Mouse (Mus musculus) ovary, postnatal 36 days (tissue): ENCODE results near the gene Rbms2.
"Not testable (repeated sequence)": the region's sequence is repeated elsewhere in the genome, so short reads cannot be mapped to it uniquely, and the experiment has no call there.

ENCODE experiments used
- DNase-seq: peaks from one replicate; pipeline ENCODE4 v3.0.0; 2022; ENCODE audit warnings: low spot score, mixed read lengths

Gene Rbms2

DNA sequence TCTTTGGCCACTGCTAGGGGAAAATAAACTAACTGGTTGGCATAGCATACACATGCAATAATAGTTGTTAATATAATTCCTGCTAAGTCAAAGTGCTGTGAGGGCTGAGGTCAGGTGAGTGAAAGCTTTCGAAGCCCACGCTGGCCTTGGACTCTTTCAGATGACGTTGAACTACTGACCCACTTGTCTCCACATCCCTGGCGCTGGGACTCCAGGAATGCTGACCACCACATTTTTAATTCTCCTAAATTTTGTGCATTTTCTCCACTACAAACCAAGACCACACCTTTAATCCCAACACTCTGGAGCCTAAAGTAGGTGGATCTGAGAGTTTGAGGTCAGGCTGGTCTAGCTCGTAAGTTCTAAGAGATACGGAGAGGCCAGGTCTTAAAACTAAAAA, 13.0 kb upstream of the Rbms2 start:
- DNase-seq, result no peak

- not testable (repeated sequence) for DNase-seq
Observed at GRCm38 (mm10) chr10:128192030-128192766, 12.1 kb upstream of the Rbms2 start.

- no peak for DNase-seq
Observed at GRCm38 (mm10) chr10:128191472-128191871, 11.4 kb upstream of the Rbms2 start.

- peak; percentile 58 for DNase-seq
Observed at GRCm38 (mm10) chr10:128188242-128188877, 8.3 kb upstream of the Rbms2 start.

GRCm38 (mm10) chr10:128187181-128187605, 7.1 kb upstream of the Rbms2 start:
- DNase-seq, result no peak

DNA sequence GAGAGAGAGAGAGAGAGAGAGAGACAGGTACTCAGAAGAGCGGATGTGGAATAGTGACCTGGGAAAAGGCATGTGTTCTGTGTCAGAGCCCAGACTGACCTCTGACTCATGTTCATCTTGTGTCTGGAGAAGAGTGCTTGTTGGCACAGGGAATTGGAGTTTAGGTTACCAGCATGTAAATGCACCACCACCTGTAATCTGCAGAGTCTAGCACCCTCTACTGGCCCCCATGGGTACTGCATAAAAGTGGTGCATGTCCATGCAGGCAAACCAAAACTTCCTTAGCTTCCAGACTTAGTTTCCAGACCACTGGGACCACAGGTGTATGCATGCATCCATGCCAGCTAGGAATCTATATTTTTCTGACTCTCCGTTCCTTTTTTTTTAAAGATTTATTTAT, 5.9 kb upstream of the Rbms2 start:
- peak; percentile 76 for DNase-seq

GRCm38 (mm10) chr10:128185277-128185940, 5.3 kb upstream of the Rbms2 start:
- DNase-seq, result no peak

GRCm38 (mm10) chr10:128184296-128184695, 4.2 kb upstream of the Rbms2 start:
- no peak for DNase-seq

GRCm38 (mm10) chr10:128177316-128177715, 2.8 kb downstream of the Rbms2 start:
- no peak for DNase-seq

DNA sequence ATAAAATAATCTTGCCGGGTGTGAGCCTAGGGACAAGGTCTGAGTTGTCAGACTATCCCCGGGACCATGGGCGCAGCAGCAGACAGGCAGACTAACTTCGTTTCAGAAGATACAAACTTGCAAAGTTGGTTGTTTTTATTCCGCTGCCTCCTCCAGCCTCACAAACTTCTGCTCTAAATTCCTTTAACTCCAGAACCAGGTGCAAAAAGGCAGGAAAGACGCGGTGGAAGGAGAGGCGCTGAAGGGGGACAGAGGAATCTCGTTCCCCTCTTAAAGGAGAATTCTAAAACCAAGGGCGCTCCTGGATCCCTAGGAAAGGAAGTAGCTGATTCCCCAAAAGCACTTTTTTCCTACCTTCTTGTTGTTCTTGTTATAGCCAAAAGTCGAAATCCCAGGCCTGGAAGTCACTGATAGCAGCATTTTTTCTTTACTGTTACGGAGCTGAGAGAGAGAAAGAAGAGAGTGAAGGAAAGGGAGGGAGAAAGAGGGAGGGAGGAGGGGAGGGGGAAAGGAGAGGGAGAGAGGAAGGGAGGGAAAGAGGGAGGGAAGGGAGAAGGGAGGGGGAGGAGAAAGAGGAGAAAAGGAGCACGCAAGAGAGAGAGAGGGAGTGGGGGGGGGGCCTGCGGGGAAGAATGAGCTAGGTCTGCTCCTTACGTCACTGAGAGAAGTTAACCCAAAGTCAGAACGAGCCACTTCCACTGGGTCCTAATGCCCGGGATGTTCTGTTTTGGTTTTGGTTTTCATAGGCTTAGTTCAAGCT, 3.9 kb downstream of the Rbms2 start:
- DNase-seq, result peak; percentile 56

- DNase-seq, result no peak
Observed at GRCm38 (mm10) chr10:128175302-128175701, 4.8 kb downstream of the Rbms2 start.

DNA sequence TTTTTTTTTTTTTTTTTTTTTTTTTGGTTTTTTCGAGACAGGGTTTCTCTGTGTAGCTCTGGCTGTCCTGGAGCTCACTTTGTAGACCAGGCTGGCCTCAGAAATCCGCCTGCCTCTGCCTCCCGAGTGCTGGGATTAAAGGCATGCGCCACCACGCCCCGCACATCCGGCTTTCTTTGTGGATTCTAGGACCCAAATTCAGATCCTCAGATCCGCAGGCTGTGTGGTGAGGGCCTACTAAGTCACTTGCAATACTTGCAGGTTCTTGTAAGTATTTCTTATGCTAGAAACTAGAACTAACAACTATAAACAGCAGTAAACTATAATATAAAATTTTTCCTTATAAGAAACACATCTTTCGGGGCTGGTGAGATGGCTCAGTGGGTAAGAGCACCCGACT, 8.7 kb downstream of the Rbms2 start:
- DNase-seq, result not testable (repeated sequence)

GRCm38 (mm10) chr10:128167091-128167490, 13.0 kb downstream of the Rbms2 start:
- DNase-seq, result no peak

- DNase-seq, result not testable (repeated sequence)
Observed at GRCm38 (mm10) chr10:128165726-128166125, 14.4 kb downstream of the Rbms2 start.

- no peak for DNase-seq
Observed at GRCm38 (mm10) chr10:128153978-128154377, 26.1 kb downstream of the Rbms2 start.

DNA sequence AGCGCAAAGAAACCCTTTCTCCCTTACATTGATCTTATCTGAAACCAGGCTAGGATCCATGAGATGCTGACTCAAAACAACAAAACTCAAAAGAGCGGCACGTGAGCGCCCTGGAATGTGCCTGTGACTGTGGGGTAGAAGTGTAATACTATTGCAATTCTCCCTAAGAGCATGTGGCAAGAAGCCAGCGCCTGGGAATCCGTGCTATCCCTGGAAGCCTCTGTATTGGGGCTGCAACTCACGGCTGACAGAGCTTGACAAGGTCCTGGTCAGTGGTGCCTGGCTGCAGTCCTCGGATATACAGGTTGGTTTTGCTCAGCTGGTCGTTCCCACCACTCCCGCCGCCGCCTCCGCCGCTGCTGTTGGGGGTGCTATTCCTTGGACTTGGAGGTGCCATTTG, 29.2 kb downstream of the Rbms2 start:
- DNase-seq, result peak; percentile 48

- peak; percentile 79 for DNase-seq
Observed at GRCm38 (mm10) chr10:128149592-128149991, 30.5 kb downstream of the Rbms2 start.

GRCm38 (mm10) chr10:128148789-128149365, 31.2 kb downstream of the Rbms2 start:
- no peak for DNase-seq

DNA sequence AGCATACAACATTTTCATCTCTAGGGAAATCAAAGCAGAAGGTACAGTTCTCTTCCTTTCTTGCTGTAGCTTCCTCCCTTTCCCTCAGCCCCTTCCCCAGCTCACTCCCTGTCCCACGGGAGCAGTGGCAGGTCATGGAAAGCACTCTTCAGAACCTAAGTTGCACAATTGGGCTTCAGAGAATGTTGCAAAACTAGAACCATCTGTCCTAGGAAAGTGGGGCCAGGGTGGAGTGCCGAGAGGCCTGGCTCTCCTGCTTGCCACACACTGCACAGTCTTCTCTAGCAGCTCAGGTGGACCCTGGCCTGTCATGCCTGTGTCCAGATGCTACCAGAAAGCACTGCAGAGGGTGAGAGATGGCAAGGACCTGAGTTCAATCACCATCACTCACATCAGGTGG, 35.1 kb downstream of the Rbms2 start:
- DNase-seq, result no peak

GRCm38 (mm10) chr10:128143659-128144058, 36.4 kb downstream of the Rbms2 start:
- DNase-seq, result no peak

DNA sequence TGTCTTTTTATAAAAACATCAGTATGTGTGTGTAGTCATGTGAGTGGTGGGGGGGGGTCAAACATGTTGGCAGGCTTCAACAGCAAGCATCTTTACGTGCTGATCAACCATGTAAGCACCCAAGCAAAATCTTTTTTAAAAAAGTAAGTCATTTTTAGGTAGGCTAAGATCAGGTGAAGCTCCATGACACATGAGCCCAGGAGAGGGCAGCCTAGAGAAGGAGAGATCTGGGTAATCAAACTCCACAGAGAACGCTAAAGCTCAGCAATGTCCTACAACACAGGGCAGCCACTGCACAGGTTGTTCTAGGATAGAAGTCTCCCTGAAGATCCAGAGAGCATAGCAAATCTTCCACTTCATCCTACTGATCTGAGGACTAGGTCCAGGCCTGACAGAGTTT, 37.9 kb downstream of the Rbms2 start:
- DNase-seq, result no peak
